Mouse (Mus musculus) lung, embryonic 16.5 days (tissue): ENCODE data around the gene Card19. TPM values are rescaled to one million over a fixed set of nuclear protein-coding genes. Genes with fewer than 3 reads are reported as not detected.

Experiments used
- ATAC-seq: fragments of 200-750 bp; cut with Nextera tagmentation; 2 replicates; pipeline ENCODE4 v1.8.0; 2017; ENCODE audit warnings: low read depth, mild to moderate bottlenecking, moderate library complexity
- H3K27ac ChIP-seq: fragments of 300-500 bp; sonication (generic); 2 replicates; pipeline ENCODE4 v1.5.1; 2014; ENCODE audit warnings: mild to moderate bottlenecking, control low read depth, low read length
- H3K27me3 ChIP-seq: fragments of 300-500 bp; sonication (generic); 2 replicates; pipeline ENCODE4 v1.6.1; 2014; ENCODE audit warnings: low read depth, low read length, mixed read lengths; ENCODE audit not compliant: control insufficient read depth, insufficient read depth
- H3K36me3 ChIP-seq: fragments of 300-500 bp; sonication (generic); 2 replicates; pipeline ENCODE4 v1.6.1; 2014; ENCODE audit warnings: low read length; ENCODE audit not compliant: control insufficient read depth, insufficient read depth
- H3K4me1 ChIP-seq: fragments of 300-500 bp; sonication (generic); replicated peaks from 2 replicates; pipeline ENCODE4 v1.6.1; 2014; ENCODE audit warnings: low read length, mixed read lengths; ENCODE audit not compliant: control insufficient read depth, insufficient read depth
- H3K4me2 ChIP-seq: fragments of 300-500 bp; sonication (generic); 2 replicates; pipeline ENCODE4 v1.6.1; 2014; ENCODE audit warnings: low read depth, low read length, control low read depth
- H3K4me3 ChIP-seq: fragments of 300-500 bp; sonication (generic); 2 replicates; pipeline ENCODE4 v1.5.1; 2014; ENCODE audit warnings: mild to moderate bottlenecking, low read length, control low read depth
- H3K9ac ChIP-seq: fragments of 300-500 bp; sonication (generic); 2 replicates; pipeline ENCODE4 v1.6.1; 2014; ENCODE audit warnings: low read length, control low read depth
- H3K9me3 ChIP-seq: fragments of 300-500 bp; sonication (generic); 2 replicates; pipeline ENCODE4 v1.6.1; 2016; ENCODE audit warnings: low read length; ENCODE audit not compliant: control insufficient read depth
- WGBS: fragments of 180-500 bp; shearing (Covaris S2); extraction: QIAGEN DNeasy Blood & Tissue Kit; methylation state at CpG from one replicate; pipeline ENCODE4 v1.1.7; 2014; 5-methylcytosine and 5-hydroxymethylcytosine counted together
- polyA plus RNA-seq: library from polyadenylated mRNA; unstranded; fragments of >200 nt; fragmentation: Nextera tagmentation; extraction: Ambion mirVana; gene quantifications from 2 replicates; pipeline ENCODE4 v1.2.1, GENCODE M21; 2015

Gene Card19
- polyA plus RNA-seq, 1 experiment from 2014 or later: 57.1 TPM

GRCm38 (mm10) chr13:49193650-49194049 is 22.2 kb downstream of the Card19 start:
- Histone ChIP-seq H3K9ac (no peak overlapping the region), H3K4me1 (peaks cover 5% of the 10 kb centered on the region), H3K27me3 (no peaks in the 10 kb centered on the region), H3K27ac (no peak overlapping the region), H3K4me2 (no peak overlapping the region), H3K9me3 (no peaks in the 10 kb centered on the region), H3K4me3 (no peak overlapping the region), H3K36me3 (no peaks in the 10 kb centered on the region; the same call in 1 of the 2 replicates)
- no peak for ATAC-seq
- WGBS: 90% methylated on average over 17 of the region's 17 CpGs

- H3K4me1 ChIP-seq: peaks cover 13% of the 10 kb centered on the region
- 61% methylated on average over 16 of the region's 16 CpGs for WGBS
- H3K27me3 ChIP-seq: no peaks in the 10 kb centered on the region
- H3K9ac ChIP-seq: no peak overlapping the region
- H3K4me2 ChIP-seq: no peak overlapping the region
- H3K36me3 ChIP-seq: no peaks in the 10 kb centered on the region; the same call in 1 of the 2 replicates
- no peak overlapping the region for H3K27ac ChIP-seq
- H3K9me3 ChIP-seq: no peaks in the 10 kb centered on the region
- no peak for ATAC-seq
- no peak overlapping the region for H3K4me3 ChIP-seq
Observed at GRCm38 (mm10) chr13:49192156-49192855, 23.5 kb downstream of the Card19 start.

DNA sequence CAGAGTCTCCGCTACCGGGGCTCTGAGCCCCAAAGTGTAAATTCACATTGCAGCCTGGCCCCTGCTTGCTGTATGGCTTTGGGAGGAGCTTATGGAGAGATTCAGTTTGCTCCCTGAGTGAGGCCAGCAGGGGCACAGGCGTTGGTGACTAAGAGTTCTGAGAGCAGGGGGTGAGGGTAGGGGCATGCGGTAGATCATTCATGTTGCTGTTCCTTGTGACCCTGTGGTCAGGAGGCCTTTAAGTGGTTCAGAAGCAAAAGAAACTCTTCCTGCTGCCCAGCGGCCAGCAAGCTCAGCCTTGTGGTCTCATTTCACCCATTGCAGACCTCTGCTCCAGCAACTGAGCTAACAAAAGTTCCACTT is 24.2 kb downstream of the Card19 start:
- ATAC-seq: no peak
- H3K36me3 ChIP-seq: no peaks in the 10 kb centered on the region; the same call in 1 of the 2 replicates
- no peaks in the 10 kb centered on the region for H3K27me3 ChIP-seq
- H3K4me3 ChIP-seq: no peak overlapping the region
- no peak overlapping the region for H3K27ac ChIP-seq
- no peak overlapping the region for H3K9ac ChIP-seq
- WGBS: 51% methylated on average over 5 of the region's 5 CpGs
- no peak overlapping the region for H3K4me2 ChIP-seq
- H3K4me1 ChIP-seq: peaks cover 18% of the 10 kb centered on the region
- H3K9me3 ChIP-seq: no peaks in the 10 kb centered on the region

GRCm38 (mm10) chr13:49190876-49191672 is 24.8 kb downstream of the Card19 start:
- peaks cover 22% of the 10 kb centered on the region for H3K4me1 ChIP-seq
- H3K27ac ChIP-seq: no peak overlapping the region
- H3K4me2 ChIP-seq: no peak overlapping the region
- no peak overlapping the region for H3K4me3 ChIP-seq
- H3K9me3 ChIP-seq: no peaks in the 10 kb centered on the region
- 66% methylated on average over 7 of the region's 7 CpGs for WGBS
- no peak for ATAC-seq
- H3K36me3 ChIP-seq: no peaks in the 10 kb centered on the region; the same call in 1 of the 2 replicates
- H3K27me3 ChIP-seq: no peaks in the 10 kb centered on the region
- H3K9ac ChIP-seq: no peak overlapping the region

GRCm38 (mm10) chr13:49189970-49190870 is 25.6 kb downstream of the Card19 start:
- no peaks in the 10 kb centered on the region for H3K27me3 ChIP-seq
- no peaks in the 10 kb centered on the region for H3K9me3 ChIP-seq
- H3K4me3 ChIP-seq: no peak overlapping the region
- H3K9ac ChIP-seq: no peak overlapping the region; the same call in none of the 2 replicates
- peak overlapping the region; percentile 10; the same call in 1 of the 2 replicates for H3K4me2 ChIP-seq
- peaks cover 22% of the 10 kb centered on the region for H3K4me1 ChIP-seq
- ATAC-seq: no peak
- H3K27ac ChIP-seq: no peak overlapping the region
- H3K36me3 ChIP-seq: no peaks in the 10 kb centered on the region
- 50% methylated on average over 12 of the region's 12 CpGs for WGBS

- WGBS: 44% methylated on average over 2 of the region's 2 CpGs
- H3K4me2 ChIP-seq: no peak overlapping the region
- H3K4me1 ChIP-seq: peaks cover 22% of the 10 kb centered on the region
- H3K4me3 ChIP-seq: no peak overlapping the region
- H3K36me3 ChIP-seq: no peaks in the 10 kb centered on the region
- no peak overlapping the region for H3K9ac ChIP-seq
- no peaks in the 10 kb centered on the region for H3K27me3 ChIP-seq
- ATAC-seq: no peak
- no peak overlapping the region for H3K27ac ChIP-seq
- no peaks in the 10 kb centered on the region for H3K9me3 ChIP-seq
Observed at GRCm38 (mm10) chr13:49188966-49189360, 26.9 kb downstream of the Card19 start.

DNA sequence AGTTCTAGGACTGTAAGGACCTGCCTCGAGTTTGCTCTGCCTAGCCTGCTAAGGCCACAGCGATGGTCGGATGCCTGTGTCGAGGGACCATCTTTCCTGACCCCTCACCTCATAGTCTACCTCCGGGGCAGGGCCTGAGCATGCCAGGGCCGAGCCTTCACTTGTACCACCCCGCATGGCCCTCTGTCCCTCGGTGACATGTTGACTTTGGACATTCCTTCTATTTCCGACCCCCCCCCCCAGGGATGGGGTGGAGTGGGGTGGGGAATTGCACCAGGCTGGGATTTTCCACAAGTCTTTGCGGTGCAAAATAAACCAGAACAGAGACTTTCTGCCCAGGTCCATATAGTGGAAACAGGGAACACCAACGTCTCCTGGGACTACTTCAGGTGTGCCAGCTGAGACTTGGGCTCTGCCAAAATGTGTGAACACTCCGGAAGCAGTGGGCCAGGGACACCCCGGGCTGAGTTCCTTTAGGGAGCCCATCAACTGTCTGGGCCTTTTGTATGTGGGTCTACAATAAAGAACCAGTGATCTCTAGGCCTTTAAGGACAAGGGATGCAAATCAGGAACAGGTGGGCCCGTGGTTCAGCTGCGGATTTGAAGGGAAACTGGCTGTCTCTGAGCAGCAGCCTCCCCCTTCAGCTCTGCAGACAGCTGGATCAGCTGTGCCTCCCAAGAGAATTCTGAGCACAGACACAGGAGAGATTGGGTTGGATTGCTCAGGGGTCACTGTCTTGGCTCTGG is 27.4 kb downstream of the Card19 start:
- H3K9me3 ChIP-seq: no peaks in the 10 kb centered on the region
- H3K4me1 ChIP-seq: peaks cover 22% of the 10 kb centered on the region
- 21% methylated on average over 14 of the region's 15 CpGs for WGBS
- H3K27me3 ChIP-seq: no peaks in the 10 kb centered on the region
- H3K9ac ChIP-seq: peak overlapping the region; percentile 81
- no peak overlapping the region for H3K27ac ChIP-seq
- H3K4me2 ChIP-seq: peak overlapping the region; percentile 99
- no peaks in the 10 kb centered on the region for H3K36me3 ChIP-seq
- ATAC-seq: peak; percentile 5; the same call in 1 of the 2 replicates
- peak overlapping the region; percentile 84 for H3K4me3 ChIP-seq

GRCm38 (mm10) chr13:49187288-49188218 is 28.3 kb downstream of the Card19 start, which contains the start of gene Ninj1:
Gene Ninj1, plus strand, starts transcription at chr13:49187485.
- Histone ChIP-seq H3K9me3 (no peaks in the 10 kb centered on the region), H3K36me3 (no peaks in the 10 kb centered on the region), H3K27ac (peak within 1 kb of the TSS; percentile 77), H3K4me1 (peaks cover 22% of the 10 kb centered on the region), H3K27me3 (no peaks in the 10 kb centered on the region), H3K4me2 (peak within 1 kb of the TSS; percentile 99), H3K4me3 (peak within 1 kb of the TSS; percentile 84), H3K9ac (peak within 1 kb of the TSS; percentile 81)
- under 1% methylated on average over 52 of the region's 87 CpGs for WGBS
- ATAC-seq: peak; percentile 97
